Mouse (Mus musculus): ENCODE measurements at regions not wholly inside any gene's neighbourhood (a gene's known extent, or its start where the extent isn't known, plus 50 kb on each side); places are given as distances from the start of the nearest gene placed in this dataset.

DNA sequence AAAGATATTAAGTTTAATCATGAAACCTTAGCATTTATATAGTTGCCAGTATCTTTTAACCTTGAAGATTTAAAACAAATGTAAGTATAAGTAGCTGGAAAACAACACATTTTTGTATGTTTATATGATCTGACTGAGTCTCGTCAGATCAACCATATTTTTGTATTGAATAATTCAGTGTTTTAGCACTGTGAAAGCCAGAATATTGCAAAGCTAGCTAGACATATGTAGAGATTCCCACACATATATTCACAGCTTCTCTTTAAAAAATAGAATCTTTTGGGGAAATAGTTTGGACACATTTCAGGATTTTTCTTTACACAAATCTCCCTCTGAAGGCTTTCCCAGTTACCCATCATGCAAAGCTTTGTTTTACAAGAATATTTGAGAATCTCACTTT lies 113.0 kb upstream of the Olfr1323 start:
- DNase-seq (ENCODE audit: low spot score in 2 of 2): peak; percentile 2 to 17
- intact Hi-C loops (cut with DNase I): no loop called here

All from left cerebral cortex, postnatal 14 days (tissue).